Mouse (Mus musculus) heart, adult 2 months (tissue): ENCODE measurements around the gene Mgst3. TPM values are rescaled to one million over a fixed set of nuclear protein-coding genes. Genes with fewer than 3 reads are reported as not detected.

ENCODE experiments used
- DNase-seq, 2 experiments: peaks; one replicate each; pipeline ENCODE4 v3.0.0; 2021
- H3K27ac ChIP-seq: fragments of 200-600 bp; 2 replicates; pipeline ENCODE4 v1.8.1; 2022
- H3K27me3 ChIP-seq: fragments of 200-500 bp; 2 replicates; pipeline ENCODE4 v1.6.1; 2012; ENCODE audit warnings: mild to moderate bottlenecking, low read length, inconsistent platforms, mixed read lengths; ENCODE audit not compliant: control insufficient read depth, insufficient read depth
- H3K36me3 ChIP-seq: fragments of 200-500 bp; 2 replicates; pipeline ENCODE4 v1.6.1; 2012; ENCODE audit warnings: low read length, inconsistent platforms; ENCODE audit not compliant: control insufficient read depth, insufficient read depth
- H3K4me1 ChIP-seq: fragments of 200-500 bp; 2 replicates; pipeline ENCODE4 v1.6.1; 2011; ENCODE audit warnings: low read length; ENCODE audit not compliant: control insufficient read depth, insufficient read depth
- H3K4me3 ChIP-seq: fragments of 200-600 bp; 2 replicates; pipeline ENCODE4 v1.8.1; 2022
- H3K79me2 ChIP-seq: fragments of 200-500 bp; replicated peaks from 2 replicates; pipeline ENCODE4 v1.6.1; 2012; ENCODE audit warnings: mild to moderate bottlenecking, inconsistent platforms, low read length, moderate library complexity, mixed read lengths; ENCODE audit not compliant: control insufficient read depth, insufficient read depth
- H3K9ac ChIP-seq: fragments of 200-500 bp; 2 replicates; pipeline ENCODE4 v1.6.1; 2012; ENCODE audit warnings: low read depth, mild to moderate bottlenecking, control low read depth, inconsistent platforms, low read length, mixed read lengths
- CTCF ChIP-seq: fragments of 200-600 bp; IDR thresholded peaks from 2 replicates; pipeline ENCODE4 v1.8.1; 2022; ENCODE audit warnings: antibody characterized with exemption, mild to moderate bottlenecking, moderate library complexity
- EP300 ChIP-seq: fragments of 200-500 bp; IDR thresholded peaks from 2 replicates; pipeline ENCODE4 v1.6.1; 2011; ENCODE audit warnings: low read depth, low read length, control low read depth; ENCODE audit not compliant: insufficient read depth
- POLR2A ChIP-seq: fragments of 200-500 bp; IDR thresholded peaks from 2 replicates; pipeline ENCODE4 v1.6.1; 2011; ENCODE audit warnings: mild to moderate bottlenecking, low read depth, low read length, control low read depth; ENCODE audit not compliant: insufficient read depth
- WGBS: fragments of 180-500 bp; shearing (Covaris S2); methylation state at CpG from one replicate; pipeline ENCODE4 v1.1.7; 2018; 5-methylcytosine and 5-hydroxymethylcytosine counted together
- intact Hi-C: fragments of 180-260 bp; cut with DNase I; formaldehyde crosslinking; loops from one replicate; pipeline ENCODE4 v1.15.1; 2025
- polyA plus RNA-seq: library from polyadenylated mRNA; depleted of rRNA; stranded (reverse); fragments of >200 nt; gene quantifications from 2 replicates; pipeline ENCODE4 v1.2.3, GENCODE M21; 2012
- total RNA-seq, 2 experiments: library from RNA; stranded (reverse); gene quantifications; 2 replicates each; pipeline ENCODE4 v1.2.3; 2021

The Mgst3 gene
- total and polyA plus RNA-seq, 3 experiments, result 274 to 868 (median 351) TPM

DNA sequence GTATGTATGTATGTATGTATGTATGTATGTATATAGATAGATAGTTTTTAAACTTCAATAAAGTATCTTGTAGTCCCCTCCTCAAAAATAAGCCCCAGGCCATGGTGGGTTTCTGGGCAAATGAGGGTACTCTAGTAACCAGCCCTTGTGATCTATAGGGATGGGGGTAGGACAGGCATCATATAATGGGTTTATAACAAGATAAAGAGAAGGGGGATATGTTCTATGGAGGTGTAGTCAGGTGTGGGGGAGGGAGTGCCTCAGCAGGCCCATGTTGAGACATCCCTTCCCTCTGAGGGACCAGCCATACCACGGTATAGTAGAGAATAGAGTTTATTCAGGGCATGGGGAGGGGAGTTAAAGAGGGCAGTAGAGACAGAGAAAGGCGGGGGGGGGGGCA lies 7.2 kb downstream of the Mgst3 start:
- intact Hi-C loops, result no loop called here
- no peak for TF ChIP-seq POLR2A
- TF ChIP-seq CTCF, result no peak
- no peak for TF ChIP-seq EP300
- Histone ChIP-seq H3K36me3 (peaks cover 5% of the 10 kb centered on the region), H3K79me2 (no peaks in the 10 kb centered on the region), H3K9ac (no peak overlapping the region), H3K27me3 (no peaks in the 10 kb centered on the region), H3K27ac (no peak overlapping the region), H3K4me1 (peaks cover 11% of the 10 kb centered on the region), H3K4me3 (no peak overlapping the region)
- no peak for DNase-seq
- WGBS, result 75% methylated on average over 2 of the region's 2 CpGs

DNA sequence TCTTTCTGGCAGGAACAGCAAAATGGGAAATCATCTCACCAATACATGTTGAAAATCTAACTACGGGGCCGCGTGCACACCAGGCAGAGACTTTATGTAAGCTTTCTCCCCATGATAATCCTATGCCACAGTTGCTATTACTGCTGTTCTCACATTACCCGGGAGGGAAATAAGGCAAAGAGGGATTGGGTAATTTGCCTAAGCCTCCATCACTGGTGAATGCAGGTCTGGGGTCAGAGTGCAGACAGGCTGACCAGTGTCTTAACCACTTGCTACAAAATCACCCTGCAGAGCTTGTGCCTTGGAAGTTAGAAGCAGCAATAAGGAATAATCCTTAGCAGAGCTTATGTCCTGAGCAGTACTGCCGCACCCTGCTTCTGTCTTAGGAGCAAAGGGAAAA lies 8.0 kb downstream of the Mgst3 start:
- TF ChIP-seq EP300, result no peak
- no peak for TF ChIP-seq CTCF
- no peak for TF ChIP-seq POLR2A
- no peak overlapping the region for H3K27ac ChIP-seq
- no peak for DNase-seq
- WGBS, result 67% methylated on average over 5 of the region's 5 CpGs
- H3K4me3 ChIP-seq, result no peak overlapping the region
- no peaks in the 10 kb centered on the region for H3K79me2 ChIP-seq
- peaks cover 11% of the 10 kb centered on the region for H3K4me1 ChIP-seq
- intact Hi-C loops, result no loop called here
- no peak overlapping the region for H3K9ac ChIP-seq
- peaks cover 5% of the 10 kb centered on the region for H3K36me3 ChIP-seq
- H3K27me3 ChIP-seq, result no peaks in the 10 kb centered on the region

- no peak for DNase-seq
- Histone ChIP-seq H3K4me3 (no peak overlapping the region), H3K36me3 (peaks cover 5% of the 10 kb centered on the region), H3K27ac (no peak overlapping the region), H3K79me2 (no peaks in the 10 kb centered on the region), H3K4me1 (peaks cover 11% of the 10 kb centered on the region), H3K27me3 (no peaks in the 10 kb centered on the region), H3K9ac (no peak overlapping the region)
- intact Hi-C loops, result no loop called here
- TF ChIP-seq CTCF (no peak), EP300 (no peak), POLR2A (no peak)
- 87% methylated on average over 2 of the region's 2 CpGs for WGBS
Observed at GRCm38 (mm10) chr1:167385211-167385610, 8.4 kb downstream of the Mgst3 start.

- H3K27me3 ChIP-seq, result no peaks in the 10 kb centered on the region
- intact Hi-C loops, result no loop called here
- peaks cover 13% of the 10 kb centered on the region for H3K4me1 ChIP-seq
- peaks cover 5% of the 10 kb centered on the region for H3K36me3 ChIP-seq
- no peak overlapping the region for H3K9ac ChIP-seq
- TF ChIP-seq EP300, result no peak
- no peak for TF ChIP-seq CTCF
- no peak for TF ChIP-seq POLR2A
- WGBS, result 43% methylated on average over 3 of the region's 3 CpGs
- DNase-seq, result no peak
- no peak overlapping the region for H3K4me3 ChIP-seq
- no peaks in the 10 kb centered on the region for H3K79me2 ChIP-seq
- no peak overlapping the region for H3K27ac ChIP-seq
Observed at GRCm38 (mm10) chr1:167384156-167384555, 9.5 kb downstream of the Mgst3 start.

DNA sequence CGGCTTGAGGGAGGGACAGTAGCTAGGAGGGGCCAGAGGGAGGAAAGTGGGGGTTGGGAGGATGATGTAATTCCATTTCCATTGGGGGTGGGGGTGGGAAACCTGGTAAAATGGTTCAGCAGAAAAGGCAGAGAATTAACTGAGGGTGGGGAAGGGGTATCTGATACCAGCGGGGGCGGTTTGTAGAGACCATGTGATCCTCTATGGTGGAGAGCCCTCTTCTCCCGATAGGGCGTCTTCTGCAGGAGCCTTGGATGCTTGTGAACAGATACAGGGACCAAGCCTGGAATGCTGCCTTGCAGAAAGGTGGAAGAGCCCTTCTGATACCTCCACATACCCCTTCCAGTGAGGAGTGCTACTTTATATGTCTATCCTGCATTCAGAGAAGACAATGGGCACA lies 10.5 kb downstream of the Mgst3 start:
- no peak for TF ChIP-seq CTCF
- no peak for TF ChIP-seq POLR2A
- no peak for TF ChIP-seq EP300
- H3K4me1 ChIP-seq, result peaks cover 14% of the 10 kb centered on the region
- H3K4me3 ChIP-seq, result no peak overlapping the region
- peaks cover 5% of the 10 kb centered on the region for H3K36me3 ChIP-seq
- no peak for DNase-seq
- intact Hi-C loops, result no loop called here
- WGBS, result 90% methylated on average over 5 of the region's 5 CpGs
- H3K27me3 ChIP-seq, result no peaks in the 10 kb centered on the region
- H3K27ac ChIP-seq, result no peak overlapping the region
- no peak overlapping the region for H3K9ac ChIP-seq
- no peaks in the 10 kb centered on the region for H3K79me2 ChIP-seq

- Histone ChIP-seq H3K9ac (no peak overlapping the region), H3K4me3 (no peak overlapping the region), H3K4me1 (peaks cover 15% of the 10 kb centered on the region), H3K79me2 (no peaks in the 10 kb centered on the region), H3K27me3 (no peaks in the 10 kb centered on the region), H3K36me3 (peaks cover 3% of the 10 kb centered on the region), H3K27ac (no peak overlapping the region)
- no peak for DNase-seq
- intact Hi-C loops, result no loop called here
- TF ChIP-seq CTCF (no peak), EP300 (no peak), POLR2A (no peak)
- WGBS, result 92% methylated on average over 5 of the region's 5 CpGs
Observed at GRCm38 (mm10) chr1:167382763-167383162, 10.9 kb downstream of the Mgst3 start.
